Mouse (Mus musculus): Measurements from ENCODE around the gene Fgf22. TPM values are rescaled to one million over a fixed set of nuclear protein-coding genes. Genes with fewer than 3 reads are reported as not detected.

Gene Fgf22
- total and polyA plus RNA-seq, 3 experiments = 0.44 TPM; not detected in 2

- peak; percentile 40 for DNase-seq (ENCODE audit: low spot score)
- peak overlapping the region; percentile 98 for H3K4me3 ChIP-seq (ENCODE audit: low read depth, low read length)
- TF ChIP-seq GATA1 (IDR thresholded peaks at IDR 0.05; ENCODE audit: borderline replicate concordance, low read length) (no peak), CTCF (IDR thresholded peaks at IDR 0.05; ENCODE audit: low read depth, low read length) (no peak), TAL1 (conservative IDR thresholded peaks at IDR 0.05; ENCODE audit: low read depth, low read length) (no peak), POLR2AphosphoS5 (IDR thresholded peaks at IDR 0.05; ENCODE audit: insufficient replicate concordance, low read depth, low read length) (no peak), GATA2 (IDR thresholded peaks at IDR 0.05; ENCODE audit: borderline replicate concordance, low read depth, low read length) (no peak)
- H3K36me3 ChIP-seq (replicated peaks) = peaks cover 34% of the 10 kb centered on the region
- peaks cover 59% of the 10 kb centered on the region for H3K4me1 ChIP-seq (ENCODE audit: insufficient read depth, low read depth, low read length)
- H3K27me3 ChIP-seq (ENCODE audit: insufficient read depth, low read length) = peaks cover 5% of the 10 kb centered on the region; the same call in 1 of the 2 replicates
- peaks cover 6% of the 10 kb centered on the region for H3K9me3 ChIP-seq (replicated peaks)
- no peak for ATAC-seq (ENCODE audit: extremely low read depth, insufficient number of reproducible peaks, low FRiP score, poor library complexity, severe bottlenecking)
Observed at GRCm38 (mm10) chr10:79767372-79768244, 12.7 kb downstream of the Fgf22 start.

GRCm38 (mm10) chr10:79768400-79768799 is 13.5 kb downstream of the Fgf22 start:
- Histone ChIP-seq H3K36me3 (replicated peaks) (peaks cover 26% of the 10 kb centered on the region), H3K4me1 (ENCODE audit: insufficient read depth, low read depth, low read length) (peaks cover 51% of the 10 kb centered on the region), H3K9me3 (replicated peaks) (peaks cover 7% of the 10 kb centered on the region), H3K4me3 (ENCODE audit: low read depth, low read length) (no peak overlapping the region; the same call in 1 of the 2 replicates), H3K27me3 (ENCODE audit: insufficient read depth, low read length) (peaks cover 9% of the 10 kb centered on the region; the same call in 1 of the 2 replicates)
- no peak for TF ChIP-seq TAL1 (conservative IDR thresholded peaks at IDR 0.05; ENCODE audit: low read depth, low read length)
- TF ChIP-seq POLR2AphosphoS5 (IDR thresholded peaks at IDR 0.05; ENCODE audit: insufficient replicate concordance, low read depth, low read length) = no peak
- TF ChIP-seq CTCF (IDR thresholded peaks at IDR 0.05; ENCODE audit: low read depth, low read length) = peak; percentile 93
- DNase-seq (ENCODE audit: low spot score) = peak; percentile 41
- ATAC-seq (ENCODE audit: extremely low read depth, insufficient number of reproducible peaks, low FRiP score, poor library complexity, severe bottlenecking) = no peak

GRCm38 (mm10) chr10:79769329-79769728 is 14.5 kb downstream of the Fgf22 start:
- peaks cover 13% of the 10 kb centered on the region for H3K27me3 ChIP-seq (ENCODE audit: insufficient read depth, low read length)

GRCm38 (mm10) chr10:79772320-79772719 is 17.4 kb downstream of the Fgf22 start:
- H3K36me3 ChIP-seq (replicated peaks) = no peaks in the 10 kb centered on the region
- DNase-seq (ENCODE audit: low spot score) (no peak), ATAC-seq (ENCODE audit: extremely low read depth, insufficient number of reproducible peaks, low FRiP score, poor library complexity, severe bottlenecking) (no peak)
- H3K4me1 ChIP-seq (ENCODE audit: insufficient read depth, low read depth, low read length) = peaks cover 22% of the 10 kb centered on the region
- peaks cover 25% of the 10 kb centered on the region for H3K27me3 ChIP-seq (ENCODE audit: insufficient read depth, low read length)
- no peak overlapping the region for H3K4me3 ChIP-seq (ENCODE audit: low read depth, low read length)
- peaks cover 11% of the 10 kb centered on the region for H3K9me3 ChIP-seq (replicated peaks)
- TF ChIP-seq CTCF (IDR thresholded peaks at IDR 0.05; ENCODE audit: low read depth, low read length) = no peak
- no peak for TF ChIP-seq POLR2AphosphoS5 (IDR thresholded peaks at IDR 0.05; ENCODE audit: insufficient replicate concordance, low read depth, low read length)
- TF ChIP-seq GATA1 (IDR thresholded peaks at IDR 0.05; ENCODE audit: borderline replicate concordance, low read length) = no peak
- no peak for TF ChIP-seq GATA2 (IDR thresholded peaks at IDR 0.05; ENCODE audit: borderline replicate concordance, low read depth, low read length)
- no peak for TF ChIP-seq TAL1 (conservative IDR thresholded peaks at IDR 0.05; ENCODE audit: low read depth, low read length)

More at GRCm38 (mm10) chr10:79769329-79769728, 14.5 kb downstream of the Fgf22 start:
- ATAC-seq (ENCODE audit: extremely low read depth, insufficient number of reproducible peaks, low FRiP score, poor library complexity, severe bottlenecking) = no peak
- Histone ChIP-seq H3K4me3 (ENCODE audit: low read depth, low read length) (no peak overlapping the region), H3K4me1 (ENCODE audit: insufficient read depth, low read depth, low read length) (peaks cover 41% of the 10 kb centered on the region), H3K36me3 (replicated peaks) (peaks cover 16% of the 10 kb centered on the region), H3K9me3 (replicated peaks) (peaks cover 7% of the 10 kb centered on the region)
- TF ChIP-seq TAL1 (conservative IDR thresholded peaks at IDR 0.05; ENCODE audit: low read depth, low read length) (no peak), POLR2AphosphoS5 (IDR thresholded peaks at IDR 0.05; ENCODE audit: insufficient replicate concordance, low read depth, low read length) (no peak), GATA1 (IDR thresholded peaks at IDR 0.05; ENCODE audit: borderline replicate concordance, low read length) (no peak)
- DNase-seq (ENCODE audit: low spot score) = no peak

- ATAC-seq (ENCODE audit: extremely low read depth, insufficient number of reproducible peaks, low FRiP score, poor library complexity, severe bottlenecking) (no peak), DNase-seq (ENCODE audit: low spot score) (no peak)
- TF ChIP-seq GATA2 (IDR thresholded peaks at IDR 0.05; ENCODE audit: borderline replicate concordance, low read depth, low read length) = no peak
- no peak for TF ChIP-seq CTCF (IDR thresholded peaks at IDR 0.05; ENCODE audit: low read depth, low read length)
- no peak for TF ChIP-seq POLR2AphosphoS5 (IDR thresholded peaks at IDR 0.05; ENCODE audit: insufficient replicate concordance, low read depth, low read length)
- no peak for TF ChIP-seq TAL1 (conservative IDR thresholded peaks at IDR 0.05; ENCODE audit: low read depth, low read length)
- no peak for TF ChIP-seq GATA1 (IDR thresholded peaks at IDR 0.05; ENCODE audit: borderline replicate concordance, low read length)
- Histone ChIP-seq H3K4me1 (ENCODE audit: insufficient read depth, low read depth, low read length) (peaks cover 17% of the 10 kb centered on the region), H3K27me3 (ENCODE audit: insufficient read depth, low read length) (peaks cover 33% of the 10 kb centered on the region), H3K9me3 (replicated peaks) (peaks cover 11% of the 10 kb centered on the region), H3K4me3 (ENCODE audit: low read depth, low read length) (no peak overlapping the region), H3K36me3 (replicated peaks) (no peaks in the 10 kb centered on the region)
Observed at GRCm38 (mm10) chr10:79773208-79773607, 18.3 kb downstream of the Fgf22 start.

- Histone ChIP-seq H3K4me1 (ENCODE audit: insufficient read depth, low read depth, low read length) (peaks cover 9% of the 10 kb centered on the region), H3K4me3 (ENCODE audit: low read depth, low read length) (no peak overlapping the region), H3K9me3 (replicated peaks) (peaks cover 11% of the 10 kb centered on the region), H3K36me3 (replicated peaks) (no peaks in the 10 kb centered on the region), H3K27me3 (ENCODE audit: insufficient read depth, low read length) (peaks cover 45% of the 10 kb centered on the region)
- no peak for DNase-seq (ENCODE audit: low spot score)
- no peak for ATAC-seq (ENCODE audit: extremely low read depth, insufficient number of reproducible peaks, low FRiP score, poor library complexity, severe bottlenecking)
- TF ChIP-seq CTCF (IDR thresholded peaks at IDR 0.05; ENCODE audit: low read depth, low read length) (peak; percentile 22; the same call in 1 of the 2 replicates), GATA2 (IDR thresholded peaks at IDR 0.05; ENCODE audit: borderline replicate concordance, low read depth, low read length) (no peak)
Observed at GRCm38 (mm10) chr10:79774486-79775279, 19.8 kb downstream of the Fgf22 start.
